Mouse (Mus musculus) liver, postnatal 0 days (tissue): ENCODE measurements around the gene Fam98a. TPM values are rescaled to one million over a fixed set of nuclear protein-coding genes. Genes with fewer than 3 reads are reported as not detected.

Experiments
- ATAC-seq: fragments of 200-750 bp; cut with Nextera tagmentation; 2 replicates; pipeline ENCODE4 v1.8.0; 2017; ENCODE audit warnings: mild to moderate bottlenecking, moderate library complexity
- DNase-seq: peaks from one replicate; pipeline ENCODE4 v3.0.0-alpha.2; 2016
- H3K27ac ChIP-seq: fragments of 300-500 bp; sonication (generic); 2 replicates; pipeline ENCODE4 v1.5.1; 2014; ENCODE audit warnings: antibody characterized with exemption, moderate library complexity, mild to moderate bottlenecking, low read depth
- H3K27me3 ChIP-seq: fragments of 300-500 bp; sonication (generic); 2 replicates; pipeline ENCODE4 v1.6.1; 2014; ENCODE audit warnings: low read length, control low read depth, mixed read lengths; ENCODE audit not compliant: insufficient read depth
- H3K36me3 ChIP-seq: fragments of 300-500 bp; sonication (generic); replicated peaks from 2 replicates; pipeline ENCODE4 v1.6.1; 2014; ENCODE audit warnings: mild to moderate bottlenecking, control low read depth, low read length, moderate library complexity, mixed read lengths; ENCODE audit not compliant: insufficient read depth
- H3K4me1 ChIP-seq: fragments of 300-500 bp; sonication (generic); 2 replicates; pipeline ENCODE4 v1.6.1; 2014; ENCODE audit warnings: antibody characterized with exemption, mild to moderate bottlenecking, control low read depth; ENCODE audit not compliant: insufficient read depth
- H3K4me2 ChIP-seq: fragments of 300-500 bp; sonication (generic); 2 replicates; pipeline ENCODE4 v1.6.1; 2014; ENCODE audit warnings: low read depth, mild to moderate bottlenecking, low read length, moderate library complexity, mixed read lengths
- H3K4me3 ChIP-seq: fragments of 300-500 bp; sonication (generic); 2 replicates; pipeline ENCODE4 v1.5.1; 2014; ENCODE audit warnings: low read depth, low read length
- H3K9ac ChIP-seq: fragments of 300-500 bp; sonication (generic); replicated peaks from 2 replicates; pipeline ENCODE4 v1.6.1; 2014; ENCODE audit warnings: mild to moderate bottlenecking, moderate library complexity
- H3K9me3 ChIP-seq: fragments of 300-500 bp; sonication (generic); 2 replicates; pipeline ENCODE4 v1.6.1; 2016; ENCODE audit warnings: mild to moderate bottlenecking, control low read depth, low read length, mixed read lengths
- CTCF ChIP-seq: sonication (generic); IDR thresholded peaks from 2 replicates; pipeline ENCODE4 v1.5.1; 2016; ENCODE audit warnings: antibody characterized with exemption, low read depth
- EP300 ChIP-seq: IDR thresholded peaks from 2 replicates; pipeline ENCODE4 v1.6.1; 2016; ENCODE audit warnings: antibody characterized with exemption, low read depth, mild to moderate bottlenecking
- WGBS: fragments of 180-500 bp; shearing (Covaris S2); extraction: QIAGEN DNeasy Blood & Tissue Kit; methylation state at CpG from one replicate; pipeline ENCODE4 v1.1.7; 2014; ENCODE audit not compliant: insufficient replicate concordance; 5-methylcytosine and 5-hydroxymethylcytosine counted together
- polyA plus RNA-seq: library from polyadenylated mRNA; unstranded; fragments of >200 nt; fragmentation: Nextera tagmentation; extraction: Ambion mirVana; gene quantifications from 2 replicates; pipeline ENCODE4 v1.2.1, GENCODE M21; 2015

Gene Fam98a
- polyA plus RNA-seq, 1 experiment from 2014 or later = 10.7 TPM

- Histone ChIP-seq H3K36me3 (0 out of 2 replicates have a peak, but pooled peaks cover 6% of the 10 kb centered on the region), H3K4me3 (peak overlapping the region; percentile 86), H3K4me2 (peak overlapping the region; percentile 89), H3K27ac (peak overlapping the region; percentile 77), H3K9ac (peak overlapping the region; percentile 89), H3K27me3 (no peaks in the 10 kb centered on the region), H3K9me3 (no peaks in the 10 kb centered on the region), H3K4me1 (peaks cover 11% of the 10 kb centered on the region)
- TF ChIP-seq EP300 (no peak), CTCF (no peak)
- 31% methylated on average over 11 of the region's 11 CpGs for WGBS
- ATAC-seq (no peak), DNase-seq (peak; percentile 33)
These were observed 854 bp downstream of the Fam98a start for GRCm38 (mm10) chr17:75550771-75551413.

GRCm38 (mm10) chr17:75544262-75544661 is 7.5 kb downstream of the Fam98a start:
- no peak overlapping the region for H3K4me3 ChIP-seq
- H3K9me3 ChIP-seq = no peaks in the 10 kb centered on the region
- H3K27ac ChIP-seq = no peak overlapping the region
- no peak overlapping the region for H3K4me2 ChIP-seq
- peaks cover 4% of the 10 kb centered on the region; the same call in 1 of the 2 replicates for H3K4me1 ChIP-seq
- H3K27me3 ChIP-seq = no peaks in the 10 kb centered on the region
- ATAC-seq (peak; percentile 49), DNase-seq (peak; percentile 66)
- TF ChIP-seq CTCF = no peak
- TF ChIP-seq EP300 = no peak
- WGBS = 49% methylated on average over 7 of the region's 7 CpGs
- peaks cover 22% of the 10 kb centered on the region for H3K36me3 ChIP-seq
- no peak overlapping the region for H3K9ac ChIP-seq

- no peak overlapping the region for H3K4me3 ChIP-seq
- no peak for TF ChIP-seq CTCF
- TF ChIP-seq EP300 = no peak
- 44% methylated on average over 7 of the region's 7 CpGs for WGBS
- H3K9ac ChIP-seq = no peak overlapping the region
- no peaks in the 10 kb centered on the region for H3K9me3 ChIP-seq
- H3K27me3 ChIP-seq = no peaks in the 10 kb centered on the region
- no peak overlapping the region for H3K27ac ChIP-seq
- no peak for DNase-seq
- H3K36me3 ChIP-seq = peaks cover 22% of the 10 kb centered on the region
- H3K4me1 ChIP-seq = peaks cover 4% of the 10 kb centered on the region; the same call in 1 of the 2 replicates
- H3K4me2 ChIP-seq = no peak overlapping the region
- no peak for ATAC-seq
These were observed 8.3 kb downstream of the Fam98a start for GRCm38 (mm10) chr17:75543434-75543833.

GRCm38 (mm10) chr17:75539841-75540240 is 11.9 kb downstream of the Fam98a start:
- Histone ChIP-seq H3K27me3 (no peaks in the 10 kb centered on the region), H3K27ac (no peak overlapping the region), H3K4me3 (no peak overlapping the region), H3K4me1 (peaks cover 4% of the 10 kb centered on the region; the same call in 1 of the 2 replicates), H3K9me3 (no peaks in the 10 kb centered on the region), H3K4me2 (no peak overlapping the region), H3K36me3 (peaks cover 16% of the 10 kb centered on the region), H3K9ac (no peak overlapping the region)
- DNase-seq (no peak), ATAC-seq (no peak)
- 72% methylated on average over 5 of the region's 5 CpGs for WGBS
- no peak for TF ChIP-seq EP300
- TF ChIP-seq CTCF = no peak

- no peaks in the 10 kb centered on the region for H3K27me3 ChIP-seq
- TF ChIP-seq EP300 (no peak), CTCF (no peak)
- peaks cover under 1% of the 10 kb centered on the region; the same call in 1 of the 2 replicates for H3K4me1 ChIP-seq
- H3K9me3 ChIP-seq = no peaks in the 10 kb centered on the region
- H3K27ac ChIP-seq = peak overlapping the region; percentile 34; the same call in 1 of the 2 replicates
- H3K9ac ChIP-seq = no peak overlapping the region
- H3K4me3 ChIP-seq = no peak overlapping the region
- ATAC-seq (peak; percentile 76), DNase-seq (peak; percentile 31)
- H3K4me2 ChIP-seq = peak overlapping the region; percentile 40
- H3K36me3 ChIP-seq = peaks cover 16% of the 10 kb centered on the region
- WGBS = 63% methylated on average over 6 of the region's 6 CpGs
These were observed 12.6 kb downstream of the Fam98a start for GRCm38 (mm10) chr17:75539130-75539529.

GRCm38 (mm10) chr17:75538431-75538830 is 13.3 kb downstream of the Fam98a start:
- ATAC-seq = no peak
- H3K9me3 ChIP-seq = no peaks in the 10 kb centered on the region

More at GRCm38 (mm10) chr17:75538431-75538830, 13.3 kb downstream of the Fam98a start:
- H3K27ac ChIP-seq = no peak overlapping the region
- no peaks in the 10 kb centered on the region for H3K27me3 ChIP-seq
- H3K4me2 ChIP-seq = no peak overlapping the region
- no peak for TF ChIP-seq CTCF
- TF ChIP-seq EP300 = no peak
- no peak for DNase-seq
- peaks cover 16% of the 10 kb centered on the region for H3K36me3 ChIP-seq
- no peak overlapping the region for H3K9ac ChIP-seq
- 78% methylated on average over 12 of the region's 12 CpGs for WGBS
- no peaks in the 10 kb centered on the region for H3K4me1 ChIP-seq
- H3K4me3 ChIP-seq = no peak overlapping the region
